Mouse (Mus musculus): ENCODE data around the gene 1110051M20Rik. TPM values are rescaled to one million over a fixed set of nuclear protein-coding genes. Genes with fewer than 3 reads are reported as not detected.

Gene 1110051M20Rik
- polyA plus RNA-seq, 1 experiment from 2014 or later = 42.3 TPM

GRCm38 (mm10) chr2:91476251-91476661, 31.8 kb upstream of the 1110051M20Rik start:
- Histone ChIP-seq H3K9ac (ENCODE audit: low read length) (no peak overlapping the region; the same call in 1 of the 2 replicates), H3K36me3 (ENCODE audit: control insufficient read depth, insufficient read depth, low read length) (peaks cover 4% of the 10 kb centered on the region; the same call in 1 of the 2 replicates)
- WGBS = 63% methylated on average over 17 of the region's 17 CpGs

GRCm38 (mm10) chr2:91475791-91476190, 31.3 kb upstream of the 1110051M20Rik start:
- Histone ChIP-seq H3K9me3 (replicated peaks; ENCODE audit: control insufficient read depth, low read length) (no peaks in the 10 kb centered on the region), H3K27me3 (ENCODE audit: control insufficient read depth, insufficient read depth, low read length) (no peaks in the 10 kb centered on the region), H3K36me3 (ENCODE audit: control insufficient read depth, insufficient read depth, low read length) (peaks cover 4% of the 10 kb centered on the region; the same call in 1 of the 2 replicates), H3K4me2 (ENCODE audit: low read depth, low read length) (no peak overlapping the region), H3K9ac (ENCODE audit: low read length) (no peak overlapping the region), H3K4me3 (replicated peaks; ENCODE audit: low read length) (no peak overlapping the region), H3K4me1 (ENCODE audit: control insufficient read depth, insufficient read depth, low read length) (peaks cover 10% of the 10 kb centered on the region; the same call in 1 of the 2 replicates), H3K27ac (ENCODE audit: low read length) (no peak overlapping the region)
- 58% methylated on average over 7 of the region's 7 CpGs for WGBS
- peak; percentile 5; the same call in 1 of the 2 replicates for ATAC-seq (ENCODE audit: insufficient read depth, low FRiP score)

More at GRCm38 (mm10) chr2:91476251-91476661, 31.8 kb upstream of the 1110051M20Rik start:
- Histone ChIP-seq H3K9me3 (replicated peaks; ENCODE audit: control insufficient read depth, low read length) (no peaks in the 10 kb centered on the region), H3K4me3 (replicated peaks; ENCODE audit: low read length) (no peak overlapping the region), H3K27me3 (ENCODE audit: control insufficient read depth, insufficient read depth, low read length) (no peaks in the 10 kb centered on the region), H3K4me1 (ENCODE audit: control insufficient read depth, insufficient read depth, low read length) (peaks cover 10% of the 10 kb centered on the region; the same call in 1 of the 2 replicates), H3K27ac (ENCODE audit: low read length) (no peak overlapping the region), H3K4me2 (ENCODE audit: low read depth, low read length) (no peak overlapping the region)
- ATAC-seq (ENCODE audit: insufficient read depth, low FRiP score) = no peak

- 44% methylated on average over 12 of the region's 12 CpGs for WGBS
- H3K4me2 ChIP-seq (ENCODE audit: low read depth, low read length) = no peak overlapping the region
- ATAC-seq (ENCODE audit: insufficient read depth, low FRiP score) = peak; percentile 84
Measured at GRCm38 (mm10) chr2:91474358-91474757, 29.9 kb upstream of the 1110051M20Rik start.

GRCm38 (mm10) chr2:91470055-91470647, 25.6 kb upstream of the 1110051M20Rik start:
- peak; percentile 35; the same call in 1 of the 2 replicates for ATAC-seq (ENCODE audit: insufficient read depth, low FRiP score)
- Histone ChIP-seq H3K27ac (ENCODE audit: low read length) (no peak overlapping the region), H3K9me3 (replicated peaks; ENCODE audit: control insufficient read depth, low read length) (no peaks in the 10 kb centered on the region), H3K27me3 (ENCODE audit: control insufficient read depth, insufficient read depth, low read length) (no peaks in the 10 kb centered on the region), H3K4me2 (ENCODE audit: low read depth, low read length) (no peak overlapping the region), H3K9ac (ENCODE audit: low read length) (no peak overlapping the region), H3K4me3 (replicated peaks; ENCODE audit: low read length) (no peak overlapping the region), H3K4me1 (ENCODE audit: control insufficient read depth, insufficient read depth, low read length) (peaks cover 9% of the 10 kb centered on the region; the same call in 1 of the 2 replicates), H3K36me3 (ENCODE audit: control insufficient read depth, insufficient read depth, low read length) (peaks cover 4% of the 10 kb centered on the region; the same call in 1 of the 2 replicates)
- 36% methylated on average over 7 of the region's 7 CpGs for WGBS

More at GRCm38 (mm10) chr2:91474358-91474757, 29.9 kb upstream of the 1110051M20Rik start:
- no peaks in the 10 kb centered on the region for H3K9me3 ChIP-seq (replicated peaks; ENCODE audit: control insufficient read depth, low read length)
- no peak overlapping the region for H3K9ac ChIP-seq (ENCODE audit: low read length)
- H3K4me3 ChIP-seq (replicated peaks; ENCODE audit: low read length) = no peak overlapping the region
- H3K4me1 ChIP-seq (ENCODE audit: control insufficient read depth, insufficient read depth, low read length) = peaks cover 10% of the 10 kb centered on the region; the same call in 1 of the 2 replicates
- H3K36me3 ChIP-seq (ENCODE audit: control insufficient read depth, insufficient read depth, low read length) = peaks cover 4% of the 10 kb centered on the region; the same call in 1 of the 2 replicates
- H3K27ac ChIP-seq (ENCODE audit: low read length) = peak overlapping the region; percentile 46; the same call in 1 of the 2 replicates
- no peaks in the 10 kb centered on the region for H3K27me3 ChIP-seq (ENCODE audit: control insufficient read depth, insufficient read depth, low read length)

- Histone ChIP-seq H3K4me2 (ENCODE audit: low read depth, low read length) (no peak overlapping the region), H3K9ac (ENCODE audit: low read length) (no peak overlapping the region), H3K9me3 (replicated peaks; ENCODE audit: control insufficient read depth, low read length) (no peaks in the 10 kb centered on the region), H3K27ac (ENCODE audit: low read length) (peak overlapping the region; percentile 25; the same call in 1 of the 2 replicates), H3K36me3 (ENCODE audit: control insufficient read depth, insufficient read depth, low read length) (no peaks in the 10 kb centered on the region), H3K27me3 (ENCODE audit: control insufficient read depth, insufficient read depth, low read length) (no peaks in the 10 kb centered on the region), H3K4me3 (replicated peaks; ENCODE audit: low read length) (no peak overlapping the region), H3K4me1 (ENCODE audit: control insufficient read depth, insufficient read depth, low read length) (peaks cover 11% of the 10 kb centered on the region)
- 58% methylated on average over 8 of the region's 8 CpGs for WGBS
- ATAC-seq (ENCODE audit: insufficient read depth, low FRiP score) = no peak
Measured at GRCm38 (mm10) chr2:91467613-91468012, 23.1 kb upstream of the 1110051M20Rik start.

GRCm38 (mm10) chr2:91465934-91466333, 21.4 kb upstream of the 1110051M20Rik start:
- H3K9ac ChIP-seq (ENCODE audit: low read length) = no peak overlapping the region
- peaks cover 26% of the 10 kb centered on the region for H3K4me1 ChIP-seq (ENCODE audit: control insufficient read depth, insufficient read depth, low read length)
- no peak for ATAC-seq (ENCODE audit: insufficient read depth, low FRiP score)
- no peak overlapping the region for H3K4me2 ChIP-seq (ENCODE audit: low read depth, low read length)
- H3K9me3 ChIP-seq (replicated peaks; ENCODE audit: control insufficient read depth, low read length) = no peaks in the 10 kb centered on the region
- H3K27me3 ChIP-seq (ENCODE audit: control insufficient read depth, insufficient read depth, low read length) = no peaks in the 10 kb centered on the region
- H3K27ac ChIP-seq (ENCODE audit: low read length) = no peak overlapping the region
- WGBS = 82% methylated on average over 3 of the region's 3 CpGs
- H3K36me3 ChIP-seq (ENCODE audit: control insufficient read depth, insufficient read depth, low read length) = no peaks in the 10 kb centered on the region
- no peak overlapping the region for H3K4me3 ChIP-seq (replicated peaks; ENCODE audit: low read length)

- Histone ChIP-seq H3K36me3 (ENCODE audit: control insufficient read depth, insufficient read depth, low read length) (no peaks in the 10 kb centered on the region), H3K9me3 (replicated peaks; ENCODE audit: control insufficient read depth, low read length) (no peaks in the 10 kb centered on the region), H3K4me1 (ENCODE audit: control insufficient read depth, insufficient read depth, low read length) (peaks cover 33% of the 10 kb centered on the region), H3K27ac (ENCODE audit: low read length) (peak overlapping the region; percentile 30), H3K4me2 (ENCODE audit: low read depth, low read length) (peak overlapping the region; percentile 20), H3K9ac (ENCODE audit: low read length) (peak overlapping the region; percentile 28; the same call in 1 of the 2 replicates), H3K27me3 (ENCODE audit: control insufficient read depth, insufficient read depth, low read length) (no peaks in the 10 kb centered on the region), H3K4me3 (replicated peaks; ENCODE audit: low read length) (no peak overlapping the region)
- no peak for ATAC-seq (ENCODE audit: insufficient read depth, low FRiP score)
- 26% methylated on average over 12 of the region's 12 CpGs for WGBS
Measured at GRCm38 (mm10) chr2:91462681-91463080, 18.2 kb upstream of the 1110051M20Rik start.

GRCm38 (mm10) chr2:91462196-91462595, 17.7 kb upstream of the 1110051M20Rik start:
- Histone ChIP-seq H3K4me1 (ENCODE audit: control insufficient read depth, insufficient read depth, low read length) (peaks cover 28% of the 10 kb centered on the region), H3K4me3 (replicated peaks; ENCODE audit: low read length) (no peak overlapping the region), H3K4me2 (ENCODE audit: low read depth, low read length) (no peak overlapping the region; the same call in 1 of the 2 replicates), H3K27me3 (ENCODE audit: control insufficient read depth, insufficient read depth, low read length) (no peaks in the 10 kb centered on the region), H3K27ac (ENCODE audit: low read length) (peak overlapping the region; percentile 30), H3K9ac (ENCODE audit: low read length) (0 out of 2 replicates have a peak overlapping the region, but pooled peaks have one; percentile 28), H3K9me3 (replicated peaks; ENCODE audit: control insufficient read depth, low read length) (no peaks in the 10 kb centered on the region), H3K36me3 (ENCODE audit: control insufficient read depth, insufficient read depth, low read length) (no peaks in the 10 kb centered on the region)
- no peak for ATAC-seq (ENCODE audit: insufficient read depth, low FRiP score)
- WGBS = 21% methylated on average over 2 of the region's 2 CpGs

GRCm38 (mm10) chr2:91461341-91461740, 16.8 kb upstream of the 1110051M20Rik start:
- peaks cover 34% of the 10 kb centered on the region for H3K4me1 ChIP-seq (ENCODE audit: control insufficient read depth, insufficient read depth, low read length)
- H3K9ac ChIP-seq (ENCODE audit: low read length) = no peak overlapping the region
- no peaks in the 10 kb centered on the region for H3K9me3 ChIP-seq (replicated peaks; ENCODE audit: control insufficient read depth, low read length)
- peak overlapping the region; percentile 29; the same call in 1 of the 2 replicates for H3K27ac ChIP-seq (ENCODE audit: low read length)
- no peak overlapping the region for H3K4me2 ChIP-seq (ENCODE audit: low read depth, low read length)
- WGBS = 40% methylated on average over 3 of the region's 3 CpGs
- no peak overlapping the region for H3K4me3 ChIP-seq (replicated peaks; ENCODE audit: low read length)
- ATAC-seq (ENCODE audit: insufficient read depth, low FRiP score) = no peak
- no peaks in the 10 kb centered on the region for H3K27me3 ChIP-seq (ENCODE audit: control insufficient read depth, insufficient read depth, low read length)
- H3K36me3 ChIP-seq (ENCODE audit: control insufficient read depth, insufficient read depth, low read length) = no peaks in the 10 kb centered on the region
